Mouse (Mus musculus): ENCODE measurements around the gene Gm648.
"Not testable (repeated sequence)": the region's sequence is repeated elsewhere in the genome, so short reads cannot be mapped to it uniquely, and the experiment has no call there.

The Gm648 gene

DNA sequence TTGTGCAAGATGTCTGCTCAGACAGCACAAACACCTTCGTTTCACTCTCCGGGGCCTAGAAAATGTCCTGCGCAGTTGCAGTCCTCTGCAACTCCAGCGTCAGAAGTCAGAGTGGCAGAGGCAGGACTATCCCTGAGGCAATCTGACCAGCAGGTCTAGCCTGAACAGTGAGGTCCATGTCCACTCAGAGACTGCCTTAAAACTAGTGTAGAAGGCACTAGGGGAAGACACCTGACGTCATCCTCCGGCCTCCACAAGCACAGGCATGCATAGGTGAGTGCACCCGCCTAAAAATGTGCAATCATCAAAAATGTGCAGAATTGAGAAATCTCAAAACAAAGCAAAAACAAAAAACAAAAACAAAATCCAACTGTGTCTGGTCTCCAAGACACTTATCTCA, at the start of gene Gm648:
Gene Gm648 (minus strand): TSS at position 101 of the 400 bp plus-strand sequence.
- no peak for DNase-seq (ENCODE audit: low spot score in 2 of 2)

DNA sequence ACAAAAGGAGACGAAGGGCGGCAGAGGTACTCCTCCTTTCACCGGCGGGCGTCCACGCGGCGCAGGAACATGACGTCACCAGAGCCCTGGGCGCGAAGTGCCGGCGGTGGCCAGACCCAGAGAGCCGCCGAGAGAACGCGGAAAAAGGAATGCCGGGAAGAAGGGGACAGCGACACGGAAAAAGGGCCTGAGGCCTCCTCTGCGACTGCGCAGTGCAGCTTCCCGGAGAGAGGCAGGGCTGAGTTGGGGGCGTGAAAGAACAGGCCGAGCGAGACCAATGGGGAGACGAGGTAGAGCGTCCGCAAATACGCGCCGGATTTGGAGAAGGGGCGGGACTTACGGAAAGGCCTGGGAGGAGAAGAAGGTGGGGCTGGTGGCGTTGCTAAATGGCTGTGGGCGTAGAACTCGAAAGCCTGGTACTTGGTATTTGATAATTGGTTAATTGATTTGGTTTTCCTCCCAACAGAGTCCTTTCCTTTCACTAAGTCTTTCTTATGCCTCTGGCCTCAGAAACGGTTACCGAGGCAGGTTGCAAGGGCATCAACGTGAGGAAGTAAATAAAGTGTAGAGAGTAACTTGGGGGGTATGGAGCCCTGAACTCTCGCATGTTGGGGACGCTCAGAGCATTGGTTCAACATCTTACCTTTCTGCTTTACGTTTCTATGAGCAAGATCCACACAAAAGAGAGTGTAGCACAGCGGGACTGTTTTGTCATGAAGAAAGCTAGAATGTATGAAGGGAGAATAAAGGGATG, 48.7 kb upstream of the Gm648 start, which contains the start of gene Mmgt1:
Gene Mmgt1 (minus strand): TSS at position 183 of the 754 bp plus-strand sequence.
- DNase-seq (ENCODE audit: low spot score in 2 of 2), result peak; percentile 90

- peak in 1 of 2 experiments; percentile 13 for DNase-seq (ENCODE audit: low spot score in 2 of 2)
Measured at GRCm38 (mm10) chrX:56597219-56597886, 47.9 kb upstream of the Gm648 start.

- no peak for DNase-seq (ENCODE audit: low spot score in 2 of 2)
Measured at GRCm38 (mm10) chrX:56578200-56578599, 28.8 kb upstream of the Gm648 start.

DNA sequence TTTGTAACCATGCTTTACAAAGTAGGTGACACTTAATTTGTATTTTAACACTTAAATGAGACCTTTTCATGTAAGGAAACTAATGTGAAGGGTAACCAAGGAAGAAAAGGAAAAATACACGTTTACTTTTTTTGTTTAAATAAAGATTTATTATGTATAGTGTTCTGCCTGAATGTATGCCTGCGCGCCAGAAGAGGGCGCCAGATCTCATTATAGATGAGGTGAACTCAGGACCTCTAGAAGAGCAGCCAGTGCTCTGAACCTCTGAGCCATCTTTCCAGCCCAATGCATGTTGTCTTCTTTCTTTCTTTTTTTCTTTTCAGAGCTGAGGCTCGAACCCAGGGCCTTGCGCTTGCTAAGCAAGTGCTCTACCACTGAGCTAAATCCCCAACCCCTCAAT, 23.1 kb upstream of the Gm648 start:
- no peak for DNase-seq (ENCODE audit: low spot score in 2 of 2)

GRCm38 (mm10) chrX:56553584-56553983, 4.2 kb upstream of the Gm648 start:
- DNase-seq (ENCODE audit: low spot score in 2 of 2), result no peak

GRCm38 (mm10) chrX:56537162-56537561, 12.2 kb downstream of the Gm648 start:
- peak; percentile 3 to 12 for DNase-seq (ENCODE audit: low spot score in 2 of 2)

DNA sequence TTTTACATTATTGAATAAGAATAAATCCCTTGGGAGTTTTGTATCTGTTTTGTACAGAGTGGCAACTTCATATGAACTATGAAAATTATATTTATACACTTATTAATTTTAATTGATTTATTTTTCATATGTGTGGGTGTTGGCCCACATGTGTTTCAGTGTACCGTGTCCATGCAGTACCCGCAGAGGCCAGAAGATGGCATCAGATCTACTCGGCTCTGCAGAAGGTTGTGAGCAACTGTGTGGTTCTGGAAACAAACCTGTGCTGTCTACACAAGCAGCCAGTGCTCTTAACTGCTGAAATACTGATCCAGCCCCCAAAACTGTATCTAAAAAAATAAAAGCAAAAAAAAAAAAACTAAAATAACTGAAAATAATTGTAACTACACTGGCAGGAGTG, 18.1 kb downstream of the Gm648 start:
- DNase-seq (ENCODE audit: low spot score in 2 of 2), result peak; percentile 11 to 29

DNA sequence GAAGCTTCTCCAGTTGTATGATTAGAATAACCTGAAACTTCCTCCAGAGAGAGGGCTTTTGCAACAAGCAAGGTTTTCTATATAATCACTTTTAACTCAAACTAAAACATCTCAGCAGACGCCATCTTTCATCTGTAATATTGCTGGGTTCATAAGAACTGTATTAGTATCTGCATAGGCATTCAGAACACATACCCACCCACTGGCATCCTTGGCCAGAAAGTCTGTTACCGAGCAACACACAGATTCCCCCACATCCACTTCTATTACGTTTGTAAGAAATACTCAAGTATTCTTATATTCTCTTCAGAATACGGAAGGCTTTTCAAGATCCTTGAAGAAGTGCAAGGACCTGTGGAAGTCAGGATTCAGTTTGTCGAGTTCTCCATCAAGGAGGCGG, 25.0 kb downstream of the Gm648 start, which contains the start of gene Gm10477:
Gene Gm10477 (plus strand): TSS at position 301 of the 400 bp plus-strand sequence.
- not testable (repeated sequence) for DNase-seq (ENCODE audit: low spot score in 2 of 2)

DNA sequence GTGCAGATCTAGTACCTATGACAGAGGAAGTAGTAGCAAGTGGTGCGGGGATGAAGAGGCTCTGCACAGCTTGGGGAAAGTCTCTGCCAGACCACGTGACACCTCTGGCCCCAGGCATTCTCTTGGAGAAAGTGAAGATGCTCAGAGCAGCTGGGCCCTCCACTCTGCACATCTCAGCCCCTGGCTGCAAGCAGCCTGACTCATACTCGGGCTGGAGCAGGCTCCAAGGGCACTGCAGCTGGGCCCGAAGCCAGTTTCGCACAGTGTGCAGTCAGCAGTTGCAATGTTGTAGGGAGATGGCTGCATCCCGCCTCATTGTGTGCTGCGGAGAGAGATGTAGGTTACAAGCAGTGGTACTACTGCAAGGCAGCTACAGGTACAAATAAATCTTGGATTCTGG, 52.2 kb downstream of the Gm648 start:
- DNase-seq (ENCODE audit: low spot score in 2 of 2), result no peak

All from frontal cortex, postnatal 10 days (tissue).